Mouse (Mus musculus) C2C12 (cell line): ENCODE data around the gene Gtf2i. TPM values are rescaled to one million over a fixed set of nuclear protein-coding genes. Genes with fewer than 3 reads are reported as not detected.

Experiments used
- H3K27me3 ChIP-seq: one replicate; pipeline ENCODE4 v1.6.1; 2011; ENCODE audit not compliant: control insufficient read depth, insufficient read depth, insufficient read length
- H3K36me3 ChIP-seq: one replicate; pipeline ENCODE4 v1.6.1; 2011; ENCODE audit not compliant: control insufficient read depth, insufficient read depth
- H3K4me3 ChIP-seq: one replicate; pipeline ENCODE4 v1.5.1; 2011; ENCODE audit warnings: mild to moderate bottlenecking, control low read depth; ENCODE audit not compliant: poor library complexity, insufficient read depth, severe bottlenecking
- H3K79me2 ChIP-seq: one replicate; pipeline ENCODE4 v1.6.1; 2011; ENCODE audit not compliant: control insufficient read depth, insufficient read depth
- H3K79me3 ChIP-seq: one replicate; pipeline ENCODE4 v1.6.1; 2011; ENCODE audit warnings: low read depth, control low read depth
- H3ac ChIP-seq: one replicate; pipeline ENCODE3; 2011; ENCODE audit warnings: low read depth; ENCODE audit not compliant: control insufficient read depth, insufficient read length
- CEBPB ChIP-seq: IDR thresholded peaks from one replicate; pipeline ENCODE4 v1.6.1; 2011; ENCODE audit warnings: low read depth, mild to moderate bottlenecking, control low read depth, moderate library complexity
- CTCF ChIP-seq: IDR thresholded peaks from one replicate; pipeline ENCODE4 v1.5.1; 2011; ENCODE audit not compliant: control insufficient read depth, insufficient read depth, insufficient read length
- FOSL1 ChIP-seq: IDR thresholded peaks from one replicate; pipeline ENCODE4 v1.8.0; 2011; ENCODE audit warnings: mild to moderate bottlenecking, low read length; ENCODE audit not compliant: poor library complexity, insufficient read depth, severe bottlenecking
- MAX ChIP-seq: IDR thresholded peaks from one replicate; pipeline ENCODE4 v1.6.1; 2011; ENCODE audit warnings: mild to moderate bottlenecking, control low read depth
- MYOD1 ChIP-seq: IDR thresholded peaks from one replicate; pipeline ENCODE4 v1.6.1; 2011; ENCODE audit warnings: low read depth; ENCODE audit not compliant: control insufficient read depth, insufficient read length
- MYOG ChIP-seq: IDR thresholded peaks from one replicate; pipeline ENCODE4 v1.6.1; 2011; ENCODE audit not compliant: control insufficient read depth, insufficient read length; ENCODE audit errors: extremely low read depth
- USF1 ChIP-seq: IDR thresholded peaks from one replicate; pipeline ENCODE4 v1.6.1; 2011; ENCODE audit warnings: low read depth, mild to moderate bottlenecking, control low read depth, moderate library complexity
- polyA plus RNA-seq: library from polyadenylated mRNA; unstranded; fragments of >200 nt; fragmentation: generic; extraction: Trizol; gene quantifications from one replicate; pipeline ENCODE4 v1.2.1, GENCODE M21; 2012; ENCODE audit warnings: missing spikeins

Gtf2i gene
- polyA plus RNA-seq, 1 experiment, result 75.9 TPM

GRCm38 (mm10) chr5:134311894-134312411, 2.6 kb downstream of the Gtf2i start:
- no peak for TF ChIP-seq MAX
- TF ChIP-seq CTCF, result no peak
- no peak for TF ChIP-seq FOSL1
- TF ChIP-seq MYOD1, result no peak
- no peak for TF ChIP-seq MYOG
- no peak for TF ChIP-seq USF1
- no peak for TF ChIP-seq CEBPB
- Histone ChIP-seq H3K36me3 (peaks cover 22% of the 10 kb centered on the region), H3K79me3 (peaks cover 56% of the 10 kb centered on the region), H3ac (no peak overlapping the region), H3K4me3 (no peak overlapping the region), H3K27me3 (no peaks in the 10 kb centered on the region), H3K79me2 (peaks cover 74% of the 10 kb centered on the region)

DNA sequence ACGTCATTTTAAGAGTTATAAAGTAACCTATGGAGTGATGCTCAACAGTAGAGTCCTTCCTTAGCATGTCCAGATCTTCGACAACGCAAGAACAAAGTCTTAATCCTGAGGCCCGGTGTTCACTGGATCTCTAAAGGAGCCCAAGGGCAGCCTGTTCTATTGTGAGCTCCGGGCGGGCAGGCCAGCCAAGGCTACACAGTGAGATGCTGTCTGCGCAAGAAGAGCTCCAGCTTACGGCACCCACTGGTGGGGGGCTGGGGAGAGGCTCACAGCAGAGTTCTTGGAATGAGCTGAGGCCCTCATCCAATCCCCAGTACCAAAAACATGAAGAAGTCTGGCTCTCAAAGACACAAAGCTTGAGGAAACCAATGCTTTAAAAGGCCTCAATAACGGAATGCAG, 4.4 kb downstream of the Gtf2i start:
- H3K36me3 ChIP-seq, result peaks cover 33% of the 10 kb centered on the region
- no peak for TF ChIP-seq MYOG
- TF ChIP-seq CTCF, result no peak
- no peak for TF ChIP-seq MYOD1
- no peak for TF ChIP-seq USF1
- no peak for TF ChIP-seq MAX
- no peak for TF ChIP-seq CEBPB
- TF ChIP-seq FOSL1, result no peak
- H3ac ChIP-seq, result no peak overlapping the region
- no peaks in the 10 kb centered on the region for H3K27me3 ChIP-seq
- peaks cover 65% of the 10 kb centered on the region for H3K79me3 ChIP-seq
- no peak overlapping the region for H3K4me3 ChIP-seq
- peaks cover 92% of the 10 kb centered on the region for H3K79me2 ChIP-seq

DNA sequence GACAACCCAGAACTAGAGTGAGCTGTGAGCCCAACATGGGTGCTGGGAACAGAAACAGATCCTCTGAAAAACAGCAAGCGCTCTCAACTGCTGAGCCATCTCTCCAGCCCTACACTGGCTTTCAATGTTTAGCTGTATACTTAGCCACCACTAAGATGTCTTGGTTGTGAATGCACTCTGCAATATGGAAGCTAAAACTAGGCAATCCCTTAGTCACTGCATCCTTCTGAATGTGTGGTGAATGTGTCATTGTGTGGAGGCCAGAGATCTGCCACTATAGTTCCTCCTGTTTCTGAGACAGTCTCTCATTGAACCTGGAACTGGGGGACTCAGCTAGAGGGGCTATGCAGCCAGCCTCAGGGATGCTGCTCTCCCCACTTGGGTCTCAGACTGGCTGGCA, 5.2 kb downstream of the Gtf2i start:
- Histone ChIP-seq H3K36me3 (peaks cover 41% of the 10 kb centered on the region), H3K79me2 (peaks cover 100% of the 10 kb centered on the region), H3K79me3 (peaks cover 68% of the 10 kb centered on the region), H3ac (no peak overlapping the region), H3K27me3 (no peaks in the 10 kb centered on the region), H3K4me3 (no peak overlapping the region)
- no peak for TF ChIP-seq USF1
- no peak for TF ChIP-seq MYOG
- TF ChIP-seq FOSL1, result no peak
- TF ChIP-seq MYOD1, result no peak
- no peak for TF ChIP-seq MAX
- no peak for TF ChIP-seq CEBPB
- no peak for TF ChIP-seq CTCF

DNA sequence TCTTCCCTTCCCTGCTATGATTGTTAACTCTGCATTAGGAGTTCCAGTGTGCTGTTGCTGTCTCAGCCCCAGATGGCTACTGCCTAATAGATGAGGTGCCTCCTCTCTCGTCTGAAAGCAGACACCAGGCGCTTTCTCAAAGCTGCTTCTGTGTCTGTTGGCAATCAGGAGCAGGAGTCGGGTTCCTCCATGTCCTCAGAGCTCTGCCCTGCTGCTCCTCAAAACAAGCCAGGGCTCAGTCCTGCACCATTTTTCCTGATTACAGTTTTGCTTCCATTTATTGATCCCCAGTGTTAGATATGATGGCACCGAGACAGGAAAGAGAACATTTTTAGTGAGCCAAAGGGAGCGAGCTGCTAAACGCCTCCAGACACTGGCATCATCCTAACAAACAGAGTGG, 9.9 kb downstream of the Gtf2i start:
- Histone ChIP-seq H3ac (no peak overlapping the region), H3K27me3 (no peaks in the 10 kb centered on the region), H3K79me2 (peaks cover 92% of the 10 kb centered on the region), H3K4me3 (no peak overlapping the region), H3K79me3 (peaks cover 54% of the 10 kb centered on the region), H3K36me3 (peaks cover 39% of the 10 kb centered on the region)
- TF ChIP-seq MYOG, result no peak
- no peak for TF ChIP-seq CEBPB
- no peak for TF ChIP-seq MYOD1
- no peak for TF ChIP-seq CTCF
- no peak for TF ChIP-seq MAX
- no peak for TF ChIP-seq FOSL1
- no peak for TF ChIP-seq USF1

GRCm38 (mm10) chr5:134295277-134296050, 19.1 kb downstream of the Gtf2i start:
- Histone ChIP-seq H3K36me3 (peaks cover 41% of the 10 kb centered on the region), H3K4me3 (no peak overlapping the region), H3K79me2 (peaks cover 38% of the 10 kb centered on the region), H3ac (no peak overlapping the region), H3K79me3 (peaks cover 20% of the 10 kb centered on the region), H3K27me3 (no peaks in the 10 kb centered on the region)
- TF ChIP-seq CEBPB (no peak), MYOD1 (no peak)

DNA sequence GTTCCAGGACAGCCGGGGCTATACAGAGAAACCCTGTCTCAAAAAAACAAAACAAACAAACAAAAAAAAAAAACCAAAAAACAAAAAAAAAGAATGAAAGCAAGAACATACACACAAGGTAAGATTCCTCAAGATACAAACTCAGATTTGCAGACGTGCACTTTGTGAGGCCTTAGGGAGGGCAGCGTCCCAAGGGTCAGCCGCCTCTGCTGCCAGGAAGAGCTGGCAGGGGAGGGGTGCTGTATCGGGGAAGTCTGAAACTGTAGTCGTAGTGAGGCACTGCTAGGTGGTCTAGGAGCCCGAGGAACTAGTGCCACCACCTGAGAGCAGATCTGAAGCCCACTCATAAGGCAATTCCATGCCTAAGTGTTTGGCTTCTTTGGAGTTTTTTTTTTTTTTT, 20.0 kb downstream of the Gtf2i start:
- peaks cover 45% of the 10 kb centered on the region for H3K36me3 ChIP-seq
- no peak for TF ChIP-seq CTCF
- TF ChIP-seq CEBPB, result no peak
- TF ChIP-seq USF1, result no peak

More for the DNA sequence above, 20.0 kb downstream of the Gtf2i start:
- H3ac ChIP-seq, result no peak overlapping the region
- no peak overlapping the region for H3K4me3 ChIP-seq
- H3K27me3 ChIP-seq, result no peaks in the 10 kb centered on the region
- H3K79me2 ChIP-seq, result peaks cover 35% of the 10 kb centered on the region
- H3K79me3 ChIP-seq, result peaks cover 14% of the 10 kb centered on the region
